Mouse (Mus musculus) cortical plate, adult 2 months (tissue): Measurements from ENCODE around the gene Myt1l. TPM values are rescaled to one million over a fixed set of nuclear protein-coding genes. Genes with fewer than 3 reads are reported as not detected.

Experiments used
- H3K27ac ChIP-seq: fragments of 200-500 bp; 2 replicates; pipeline ENCODE4 v1.5.1; 2012; ENCODE audit warnings: low read length, control low read depth, inconsistent platforms; ENCODE audit not compliant: insufficient read depth
- H3K4me1 ChIP-seq: fragments of 200-500 bp; 2 replicates; pipeline ENCODE4 v1.6.1; 2011; ENCODE audit warnings: low read length; ENCODE audit not compliant: control insufficient read depth, insufficient read depth
- H3K4me3 ChIP-seq: fragments of 200-500 bp; 2 replicates; pipeline ENCODE4 v1.5.1; 2011; ENCODE audit warnings: mild to moderate bottlenecking, low read length, control low read depth; ENCODE audit not compliant: insufficient read depth
- CTCF ChIP-seq: fragments of 200-500 bp; IDR thresholded peaks from 2 replicates; pipeline ENCODE4 v1.5.1; 2011; ENCODE audit warnings: mild to moderate bottlenecking, control low read depth, low read length; ENCODE audit not compliant: insufficient read depth; ENCODE audit errors: extremely low read depth
- POLR2A ChIP-seq: fragments of 200-500 bp; IDR thresholded peaks from 2 replicates; pipeline ENCODE4 v1.6.1; 2011; ENCODE audit warnings: mild to moderate bottlenecking, low read length, control low read depth; ENCODE audit not compliant: insufficient read depth; ENCODE audit errors: extremely low read depth
- polyA plus RNA-seq: library from polyadenylated mRNA; depleted of rRNA; stranded (reverse); fragments of >200 nt; gene quantifications from 2 replicates; pipeline ENCODE4 v1.2.3, GENCODE M21; 2012; rRNA removed

Myt1l gene
- polyA plus RNA-seq: 71.5 and 74.1 TPM in 2 replicates

- TF ChIP-seq POLR2A: peak; percentile 46
- TF ChIP-seq CTCF: no peak
- peak within 1 kb of the TSS; percentile 73 for H3K4me3 ChIP-seq
- H3K27ac ChIP-seq: peak within 1 kb of the TSS; percentile 92
- H3K4me1 ChIP-seq: 0 out of 2 replicates have a peak, but pooled peaks cover 1% of the 10 kb centered on the region
Observed at GRCm38 (mm10) chr12:29528031-29528771, at the start of gene Myt1l. Myt1l (plus strand) TSS chr12:29528384.

GRCm38 (mm10) chr12:29486424-29487035 lies 41.7 kb upstream of the Myt1l start:
- H3K4me3 ChIP-seq: no peak overlapping the region
- H3K4me1 ChIP-seq: no peaks in the 10 kb centered on the region
- no peak overlapping the region for H3K27ac ChIP-seq
- TF ChIP-seq POLR2A (no peak), CTCF (no peak)

- Histone ChIP-seq H3K4me1 (no peaks in the 10 kb centered on the region), H3K27ac (peak overlapping the region; percentile 75), H3K4me3 (peak overlapping the region; percentile 28)
- TF ChIP-seq POLR2A (peak; percentile 51), CTCF (no peak)
Observed at GRCm38 (mm10) chr12:29526236-29526644, 1.9 kb upstream of the Myt1l start.

- Histone ChIP-seq H3K4me3 (peak overlapping the region; percentile 40), H3K4me1 (no peaks in the 10 kb centered on the region), H3K27ac (peak overlapping the region; percentile 82)
- TF ChIP-seq POLR2A (peak; percentile 88), CTCF (no peak)
Observed at GRCm38 (mm10) chr12:29527048-29527761, 979 bp upstream of the Myt1l start.

- TF ChIP-seq POLR2A (no peak), CTCF (no peak)
- Histone ChIP-seq H3K4me3 (peak overlapping the region; percentile 88), H3K4me1 (0 out of 2 replicates have a peak, but pooled peaks cover 1% of the 10 kb centered on the region), H3K27ac (peak overlapping the region; percentile 89)
Observed at GRCm38 (mm10) chr12:29530241-29530725, 2.1 kb downstream of the Myt1l start.

GRCm38 (mm10) chr12:29530823-29531222 lies 2.6 kb downstream of the Myt1l start:
- Histone ChIP-seq H3K27ac (peak overlapping the region; percentile 89), H3K4me1 (0 out of 2 replicates have a peak, but pooled peaks cover 1% of the 10 kb centered on the region), H3K4me3 (peak overlapping the region; percentile 88)
- TF ChIP-seq POLR2A (no peak), CTCF (no peak)

GRCm38 (mm10) chr12:29533071-29533876 lies 5.1 kb downstream of the Myt1l start:
- H3K27ac ChIP-seq: peak overlapping the region; percentile 85
- peaks cover 1% of the 10 kb centered on the region; the same call in 1 of the 2 replicates for H3K4me1 ChIP-seq
- peak; percentile 62; the same call in 1 of the 2 replicates for TF ChIP-seq POLR2A
- no peak for TF ChIP-seq CTCF
- peak overlapping the region; percentile 75 for H3K4me3 ChIP-seq

GRCm38 (mm10) chr12:29534326-29534725 lies 6.1 kb downstream of the Myt1l start:
- H3K4me1 ChIP-seq: peaks cover 4% of the 10 kb centered on the region
- peak overlapping the region; percentile 92 for H3K27ac ChIP-seq
- TF ChIP-seq POLR2A: 0 out of 2 replicates have a peak, but pooled peaks have one; percentile 21
- no peak for TF ChIP-seq CTCF
- H3K4me3 ChIP-seq: peak overlapping the region; percentile 75

- TF ChIP-seq POLR2A (0 out of 2 replicates have a peak, but pooled peaks have one; percentile 44), CTCF (no peak)
- peak overlapping the region; percentile 92 for H3K27ac ChIP-seq
- peak overlapping the region; percentile 75 for H3K4me3 ChIP-seq
- peaks cover 6% of the 10 kb centered on the region for H3K4me1 ChIP-seq
Observed at GRCm38 (mm10) chr12:29534761-29535300, 6.6 kb downstream of the Myt1l start.
